Mouse (Mus musculus): Measurements from ENCODE around the gene Tbc1d10b.

Tbc1d10b gene

DNA sequence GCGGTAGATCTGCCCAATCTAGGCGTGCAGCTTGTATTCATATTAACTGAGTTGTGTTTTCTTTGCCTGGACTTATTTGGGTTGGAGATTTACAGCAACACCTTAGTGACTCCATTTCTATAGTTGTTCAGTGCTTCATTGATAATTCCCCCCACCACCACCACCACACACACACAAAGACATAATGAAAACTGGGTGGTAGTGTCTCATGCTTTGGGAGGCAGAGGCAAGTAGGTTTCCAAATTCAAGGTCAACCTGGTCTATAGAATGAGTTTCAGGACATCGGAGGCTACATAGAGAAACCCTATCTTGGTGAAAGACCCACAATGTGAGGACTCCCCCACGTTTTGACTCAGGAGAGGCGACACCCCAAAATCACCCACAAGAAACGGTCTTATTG lies 16.3 kb upstream of the Tbc1d10b start:
- no peak for DNase-seq

GRCm38 (mm10) chr7:127223515-127224478 lies 15.5 kb upstream of the Tbc1d10b start:
- no peak for DNase-seq

DNA sequence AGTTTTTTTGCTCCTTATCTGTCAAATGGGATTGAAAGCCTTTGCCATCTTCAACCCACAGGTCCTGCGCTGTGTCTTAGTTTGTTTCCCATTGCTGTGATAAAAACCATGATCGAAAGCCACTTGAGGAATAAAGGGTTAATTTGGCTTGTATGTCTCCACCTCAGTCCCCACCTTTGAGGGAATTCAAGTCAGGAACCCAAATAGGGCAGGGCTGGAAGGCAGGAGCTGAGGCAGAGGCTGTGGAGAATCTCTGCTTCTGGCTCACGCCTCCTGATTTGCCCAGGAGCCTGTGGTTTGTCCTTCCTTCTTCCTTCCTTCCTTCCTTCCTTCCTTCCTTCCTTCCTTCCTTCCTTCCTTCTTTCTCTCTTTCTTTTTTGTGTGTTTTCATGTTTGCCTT lies 14.8 kb upstream of the Tbc1d10b start:
- no peak for DNase-seq

DNA sequence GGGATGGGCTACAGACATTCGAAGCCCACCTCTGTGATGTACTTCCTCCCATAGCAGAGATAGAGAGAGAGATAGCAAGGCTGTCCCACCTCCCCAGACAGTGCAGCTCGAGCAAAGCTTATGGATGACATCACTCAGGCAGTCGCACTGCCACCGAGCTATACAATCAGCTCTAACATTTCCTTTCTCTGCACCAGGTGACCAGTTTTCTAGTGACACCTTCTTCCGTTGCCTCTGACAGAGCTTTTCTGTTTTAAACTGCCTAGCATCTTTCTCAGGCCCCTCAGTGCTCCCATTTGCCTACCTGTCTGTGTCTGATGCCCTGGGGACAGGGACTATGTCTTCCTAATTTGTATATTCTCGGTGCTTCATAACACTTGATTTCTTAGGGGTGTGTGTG lies 12.2 kb upstream of the Tbc1d10b start:
- DNase-seq, result no peak

- no peak for DNase-seq
These were observed 10.4 kb upstream of the Tbc1d10b start for GRCm38 (mm10) chr7:127218670-127219069.

- no peak for DNase-seq
These were observed 9.8 kb upstream of the Tbc1d10b start for GRCm38 (mm10) chr7:127217901-127218642.

GRCm38 (mm10) chr7:127217475-127217874 lies 9.2 kb upstream of the Tbc1d10b start:
- no peak for DNase-seq

DNA sequence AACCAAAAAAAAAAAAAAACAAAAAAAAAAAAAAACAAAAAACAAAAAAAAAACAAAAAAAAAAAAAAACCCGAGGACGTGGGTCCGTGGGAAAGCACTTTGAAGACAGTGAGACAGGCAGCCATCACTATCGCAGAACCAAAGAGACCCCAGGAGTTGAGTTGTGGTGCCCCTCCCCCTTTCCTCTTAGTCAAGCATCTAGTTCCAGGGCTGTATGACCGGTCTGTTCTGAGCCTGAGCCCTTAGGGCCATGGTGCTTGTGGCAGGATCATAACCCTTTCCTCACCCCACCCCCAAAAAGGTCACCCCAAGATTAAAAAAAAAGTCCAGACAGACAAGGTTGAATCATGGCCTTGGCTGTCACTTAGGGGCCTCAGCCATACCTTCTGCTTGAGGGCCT lies 8.0 kb upstream of the Tbc1d10b start:
- DNase-seq, result no peak

- DNase-seq, result peak; percentile 71 to 80
These were observed 7.0 kb upstream of the Tbc1d10b start for GRCm38 (mm10) chr7:127214981-127215871.

DNA sequence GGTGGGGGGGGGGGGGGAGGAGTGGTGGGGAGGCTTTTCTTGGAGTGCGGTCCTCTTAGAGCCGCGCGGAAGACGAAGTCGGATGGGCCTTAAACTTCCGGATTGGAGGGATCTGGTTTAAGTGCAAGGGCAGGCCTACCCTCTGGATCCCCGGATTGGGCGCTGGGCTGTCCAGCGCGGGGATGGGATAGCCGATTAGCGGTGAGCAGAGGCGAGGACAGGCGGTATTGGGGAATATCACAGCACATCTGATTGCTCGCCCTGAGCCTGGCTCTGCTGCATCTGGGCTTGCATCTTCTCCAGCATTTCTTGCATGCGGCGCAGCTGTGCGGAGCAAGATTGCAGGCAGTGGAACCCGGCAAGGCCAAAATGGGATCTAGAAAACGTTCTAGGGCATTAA lies 6.3 kb upstream of the Tbc1d10b start:
- DNase-seq, result peak; percentile 32 to 56

GRCm38 (mm10) chr7:127213930-127214329 lies 5.7 kb upstream of the Tbc1d10b start:
- no peak for DNase-seq

GRCm38 (mm10) chr7:127213485-127213884 lies 5.2 kb upstream of the Tbc1d10b start:
- peak in 1 of 2 experiments; percentile 58 for DNase-seq

DNA sequence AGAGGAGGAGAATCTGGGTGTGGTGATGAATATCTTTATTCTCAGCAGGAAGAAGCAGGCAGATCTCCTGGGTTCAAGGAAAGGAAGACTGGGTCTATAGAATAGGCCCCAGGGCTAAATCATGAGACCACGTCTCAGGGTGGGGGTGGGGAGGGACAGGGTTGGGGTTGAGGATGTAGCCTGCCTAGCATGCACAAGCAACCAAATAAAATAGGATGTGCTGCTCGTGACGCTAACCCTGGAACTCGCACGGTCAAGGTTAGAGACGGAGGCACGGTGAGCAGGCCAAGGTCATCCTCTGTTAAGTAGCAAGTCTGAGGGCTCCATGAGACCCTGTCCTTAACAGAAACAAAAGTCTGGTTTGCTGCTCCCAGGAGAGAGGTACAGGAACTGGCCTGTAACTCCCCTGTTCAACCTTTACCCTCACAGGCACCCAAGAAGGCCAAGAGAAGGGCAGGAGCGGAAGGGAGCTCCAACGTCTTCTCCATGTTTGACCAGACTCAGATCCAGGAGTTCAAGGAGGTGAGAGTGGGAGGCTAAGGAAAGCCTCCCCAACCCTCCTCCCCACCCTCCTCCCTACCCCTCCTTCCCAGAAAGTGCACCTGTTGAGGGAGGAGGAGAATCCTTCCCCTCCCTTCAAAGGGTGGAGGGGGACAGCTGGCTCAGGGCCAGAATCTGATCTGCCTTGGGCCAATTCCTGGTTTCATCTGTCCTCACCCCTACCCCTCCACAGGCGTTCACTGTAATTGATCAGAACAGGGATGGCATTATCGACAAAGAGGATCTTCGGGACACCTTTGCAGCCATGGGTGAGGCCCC lies 4.4 kb upstream of the Tbc1d10b start:
- DNase-seq, result no peak

GRCm38 (mm10) chr7:127211014-127211745 lies 2.9 kb upstream of the Tbc1d10b start:
- DNase-seq, result no peak

GRCm38 (mm10) chr7:127210266-127210665 lies 2.0 kb upstream of the Tbc1d10b start:
- DNase-seq, result no peak

DNA sequence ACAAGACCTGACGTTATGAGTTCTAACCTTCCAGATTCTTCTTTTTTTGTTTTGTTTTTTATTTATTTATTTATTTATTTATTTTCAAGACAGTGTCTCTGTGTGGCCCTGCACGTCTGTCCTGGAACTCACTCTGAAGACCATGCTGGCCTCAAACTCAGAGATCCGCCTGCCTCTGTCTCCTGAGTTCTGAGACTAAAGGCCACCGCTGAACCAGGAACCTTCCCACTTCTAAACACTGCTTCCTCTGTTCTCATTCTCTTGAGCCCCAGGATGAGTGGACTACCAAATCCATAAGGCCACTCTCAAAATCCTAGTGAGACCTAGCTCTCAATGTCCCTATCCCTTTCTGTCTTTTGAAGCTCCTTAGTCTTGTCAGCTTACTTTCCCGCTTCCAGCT lies 1.6 kb upstream of the Tbc1d10b start:
- DNase-seq, result no peak

- DNase-seq, result peak; percentile 96 to 97
These were observed 528 bp upstream of the Tbc1d10b start, which contains the start of gene Mylpf for GRCm38 (mm10) chr7:127208553-127209438. TSS of gene Mylpf (plus strand) at chr7:127208890.

- DNase-seq, result peak in 1 of 2 experiments; percentile 45
These were observed 634 bp downstream of the Tbc1d10b start for GRCm38 (mm10) chr7:127207374-127208294.

DNA sequence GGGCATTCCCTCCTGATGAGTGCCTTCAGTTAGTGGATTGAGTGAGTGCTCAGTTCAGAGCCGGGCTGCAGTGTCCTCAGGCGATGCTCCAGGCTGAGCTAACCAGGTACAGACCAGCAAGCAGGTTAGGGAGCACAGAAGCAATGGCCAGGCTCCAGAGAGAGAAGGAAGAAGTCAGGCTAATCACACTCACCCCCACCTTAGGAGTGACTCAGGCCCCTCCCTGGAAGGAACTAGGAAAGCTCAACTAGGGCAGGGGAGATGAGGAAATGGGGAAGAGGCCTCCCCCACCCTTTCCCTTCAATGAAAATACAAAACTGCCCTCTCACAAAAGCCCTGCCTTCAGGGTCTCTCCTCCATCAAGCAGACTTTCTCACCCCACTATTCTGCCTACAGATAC lies 1.7 kb downstream of the Tbc1d10b start:
- DNase-seq, result no peak
